Mouse (Mus musculus) sigmoid colon, adult 10 weeks (tissue): ENCODE data around the gene Cntd1. TPM values are rescaled to one million over a fixed set of nuclear protein-coding genes. Genes with fewer than 3 reads are reported as not detected.

ENCODE experiments used
- polyA plus RNA-seq: library from polyadenylated mRNA; stranded (reverse); fragments of 350-450 nt; fragmentation: Illumina TruSeq; extraction: RNeasy Lipid Tissue Mini Kit (QIAGEN cat#74804); gene quantifications from one replicate; pipeline ENCODE4 v1.2.3, GENCODE M21; 2014; ENCODE audit warnings: low read depth, low replicate concordance

The Cntd1 gene
- 8.1 TPM for polyA plus RNA-seq

DNA sequence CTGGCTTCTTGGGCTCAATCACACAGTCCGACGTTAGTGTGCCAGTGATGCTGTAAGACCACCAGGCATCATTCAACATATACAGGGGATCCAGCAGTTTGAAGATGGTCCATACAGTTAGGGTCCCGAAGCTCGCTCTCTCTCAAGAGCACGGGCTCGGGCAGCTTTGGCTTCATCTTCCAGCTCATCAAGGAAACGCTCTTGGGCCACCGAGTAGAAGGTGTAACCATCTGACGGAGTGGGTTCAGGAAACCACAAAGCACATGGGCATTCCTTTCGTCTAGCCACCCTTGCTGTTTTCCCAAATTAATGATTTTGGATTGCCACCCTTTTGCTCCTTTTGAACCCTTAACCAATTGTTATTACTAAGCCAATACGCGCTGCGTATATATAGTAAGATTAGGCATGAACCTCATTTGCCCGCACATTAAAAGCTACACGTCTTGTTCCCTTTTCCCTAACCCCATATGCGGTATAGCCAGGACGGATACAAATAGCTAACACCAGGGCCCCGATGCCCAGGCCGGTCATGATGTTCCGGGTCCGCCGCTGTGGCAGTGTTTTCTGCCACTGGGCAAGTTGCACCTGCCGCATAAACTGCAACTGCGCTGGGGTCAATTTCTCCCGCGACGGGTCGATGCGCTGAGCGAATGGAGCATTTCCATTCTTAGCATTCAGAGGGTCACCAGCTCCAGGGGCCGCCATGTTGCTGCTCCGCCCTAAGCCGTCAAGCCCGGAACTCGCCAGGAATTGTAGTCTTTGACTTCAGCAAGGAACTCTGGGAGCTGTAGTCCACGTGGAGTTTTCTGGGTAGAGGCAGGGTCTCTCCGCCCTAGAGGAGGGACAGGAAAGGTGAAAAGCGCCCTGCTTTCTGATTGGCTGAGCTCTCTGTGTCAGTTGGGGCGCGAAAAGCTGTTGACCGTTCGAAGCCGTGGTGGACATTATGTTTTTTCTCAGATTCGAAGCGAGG is at the start of gene Cntd1, which contains the start of gene Coa3:
TSS of gene Cntd1 (plus strand) at position 790 of the 970 bp plus-strand sequence.
TSS of gene Coa3 (minus strand) at position 892 of the 970 bp plus-strand sequence.

DNA sequence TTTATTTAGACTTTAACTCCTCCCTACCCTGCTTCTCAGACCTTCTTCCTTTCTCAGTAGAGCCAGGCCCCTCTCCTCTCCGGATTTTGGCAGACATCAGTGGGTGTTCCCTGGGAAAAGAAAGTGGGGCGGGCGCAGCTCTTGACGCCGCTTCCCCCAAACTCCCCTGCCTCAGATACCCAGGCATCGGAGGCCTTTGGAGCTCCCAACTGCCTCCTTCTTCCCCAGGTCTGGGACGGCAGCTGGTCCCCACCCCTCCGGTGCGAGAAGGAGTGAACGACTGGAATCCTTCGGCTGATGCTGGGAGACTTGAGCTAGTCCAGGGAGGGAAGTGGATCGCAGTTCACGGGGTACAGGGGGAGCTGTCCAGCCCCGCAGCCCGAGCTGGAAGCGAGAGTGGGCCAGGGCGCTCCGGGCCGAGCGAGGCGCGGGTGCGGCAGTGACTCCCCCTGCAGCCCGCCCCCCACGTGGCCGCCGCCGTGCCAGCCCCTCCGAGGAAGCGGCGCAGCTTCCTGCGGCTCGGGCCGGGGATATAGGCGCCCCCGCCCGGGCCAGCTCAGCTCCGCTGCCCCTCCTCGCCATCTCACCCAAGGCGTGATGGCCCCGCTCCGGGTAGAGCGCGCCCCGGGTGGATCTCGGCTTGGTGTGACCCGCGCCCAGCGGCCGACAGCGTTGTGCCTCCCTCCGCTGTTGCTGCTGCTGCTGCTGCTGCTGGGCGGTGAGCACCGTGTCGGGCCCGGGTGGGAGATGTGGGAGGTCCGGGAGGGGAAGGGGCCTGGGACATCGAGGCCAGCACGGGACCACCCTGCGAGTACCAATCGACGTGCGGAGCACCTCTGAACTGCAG is 32.7 kb upstream of the Cntd1 start, which contains the start of gene Ramp2:
TSS of gene Ramp2 (plus strand) at position 174 of the 847 bp plus-strand sequence.

DNA sequence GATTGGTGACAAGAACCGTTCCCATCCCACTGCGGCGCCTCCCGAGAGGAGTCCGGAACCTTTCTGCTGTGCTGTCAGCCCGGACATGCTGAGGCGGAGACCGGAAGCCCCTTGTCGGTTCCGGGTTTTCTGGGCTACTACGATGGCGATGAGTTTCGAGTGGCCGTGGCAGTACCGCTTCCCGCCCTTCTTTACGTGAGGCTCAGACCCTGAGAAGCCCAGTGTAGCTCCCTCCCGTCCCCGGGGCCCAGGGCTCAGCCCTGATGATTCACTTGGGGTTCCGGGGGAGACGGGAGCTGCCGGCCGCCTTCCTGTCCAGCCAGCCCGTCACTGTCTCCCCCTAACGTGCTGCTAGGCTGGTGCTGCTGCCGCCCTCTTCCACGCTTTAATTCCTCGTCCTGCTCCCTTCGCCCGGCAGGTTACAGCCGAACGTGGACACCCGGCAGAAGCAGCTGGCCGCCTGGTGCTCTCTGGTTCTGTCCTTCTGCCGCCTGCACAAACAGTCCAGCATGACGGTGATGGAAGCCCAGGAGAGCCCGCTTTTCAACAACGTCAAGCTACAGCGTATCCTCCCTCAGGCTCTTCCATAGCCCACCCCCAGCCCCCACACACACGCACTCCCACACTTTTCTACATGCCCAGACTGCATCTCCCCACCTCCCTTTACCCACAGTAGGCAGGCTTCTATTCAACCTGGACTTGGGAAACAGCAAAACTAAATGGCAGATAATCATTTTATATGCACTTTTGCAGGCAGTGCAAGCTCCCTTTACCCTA is 25.0 kb upstream of the Cntd1 start, which contains the start of gene Vps25:
TSS of gene Vps25 (plus strand) at position 95 of the 777 bp plus-strand sequence.

DNA sequence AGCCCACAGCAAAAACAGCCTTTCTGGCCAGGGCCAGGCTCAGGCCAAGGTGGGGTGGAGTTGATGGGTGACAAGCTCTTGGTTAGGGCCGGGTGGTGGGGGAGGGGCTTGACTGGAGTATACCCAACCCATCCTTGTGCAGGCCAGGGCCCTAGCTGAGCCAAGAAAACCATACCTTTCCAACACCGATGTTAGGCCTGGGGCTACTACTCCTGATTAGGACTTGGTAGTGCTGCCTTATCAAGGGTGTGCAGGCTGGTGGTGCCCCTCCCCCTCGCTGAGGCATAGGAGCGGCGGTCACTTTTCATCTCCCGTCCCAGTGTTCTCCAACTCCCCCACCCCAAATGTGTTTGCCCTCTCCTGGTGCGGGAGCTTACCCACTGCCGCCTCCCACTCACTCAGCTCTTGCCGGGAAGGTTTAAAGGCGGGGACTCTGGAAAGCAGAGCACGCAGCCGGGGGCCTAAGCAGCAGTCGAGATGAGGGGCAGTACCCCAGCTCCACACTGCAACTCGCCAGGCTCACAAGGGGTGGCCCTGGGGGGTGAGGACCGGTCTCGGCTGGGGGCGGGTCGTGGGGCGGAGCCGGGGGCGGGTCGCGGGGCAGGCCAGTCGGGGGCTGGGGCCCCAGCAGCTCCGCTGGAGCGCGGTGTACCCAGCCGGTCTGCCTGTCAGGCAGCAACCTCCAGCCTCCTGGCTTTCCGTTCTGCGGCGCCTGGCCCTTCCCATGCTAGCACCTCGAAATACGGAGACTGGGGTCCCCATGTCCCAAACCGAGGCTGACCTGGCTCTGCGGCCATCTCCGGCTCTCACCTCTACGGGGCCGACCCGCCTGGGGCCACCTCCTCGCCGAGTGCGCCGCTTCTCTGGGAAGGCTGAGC is 18.6 kb upstream of the Cntd1 start, which contains the start of gene Wnk4:
TSS of gene Wnk4 (plus strand) at position 620 of the 878 bp plus-strand sequence.

DNA sequence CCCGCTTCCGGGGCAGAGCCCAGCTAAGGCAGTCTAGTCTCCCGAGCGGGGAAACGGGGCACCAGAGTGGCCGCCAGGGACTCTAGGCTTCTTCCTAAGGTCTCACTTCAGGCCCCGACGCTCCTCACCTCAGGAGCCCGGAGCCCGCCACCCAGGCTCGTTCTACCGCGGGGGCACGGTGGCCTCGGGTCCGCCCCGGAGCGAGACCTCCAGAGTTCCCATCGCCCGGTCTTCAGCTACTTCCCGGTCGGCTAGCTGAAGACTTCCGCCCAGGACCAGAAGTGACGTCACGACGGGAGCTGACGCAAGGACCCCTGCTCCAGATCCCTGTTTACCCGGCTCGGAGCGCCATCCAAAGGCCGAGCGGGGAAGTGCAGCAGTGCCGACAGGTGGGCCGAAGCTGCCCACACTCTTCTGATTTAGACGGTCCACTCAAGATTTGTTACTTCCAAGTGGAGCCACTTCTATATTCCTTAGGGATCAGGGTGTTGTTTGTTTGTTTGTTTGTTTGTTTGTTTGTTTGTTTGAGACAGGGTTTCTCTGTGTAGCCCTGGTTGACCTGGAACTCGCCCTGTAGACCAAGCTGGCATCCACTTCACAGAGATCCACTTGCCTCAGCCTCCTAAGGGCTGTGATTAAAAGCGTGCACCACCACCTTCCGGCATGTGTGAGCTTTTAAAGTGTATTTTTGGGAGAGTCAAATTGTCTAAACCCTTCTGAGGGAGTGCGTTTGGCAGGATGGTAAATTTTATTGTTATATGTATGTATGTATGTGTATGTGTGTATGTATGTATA is 23.4 kb downstream of the Cntd1 start, which contains the start of gene Becn1:
TSS of gene Becn1 (minus strand) at position 283 of the 795 bp plus-strand sequence.

DNA sequence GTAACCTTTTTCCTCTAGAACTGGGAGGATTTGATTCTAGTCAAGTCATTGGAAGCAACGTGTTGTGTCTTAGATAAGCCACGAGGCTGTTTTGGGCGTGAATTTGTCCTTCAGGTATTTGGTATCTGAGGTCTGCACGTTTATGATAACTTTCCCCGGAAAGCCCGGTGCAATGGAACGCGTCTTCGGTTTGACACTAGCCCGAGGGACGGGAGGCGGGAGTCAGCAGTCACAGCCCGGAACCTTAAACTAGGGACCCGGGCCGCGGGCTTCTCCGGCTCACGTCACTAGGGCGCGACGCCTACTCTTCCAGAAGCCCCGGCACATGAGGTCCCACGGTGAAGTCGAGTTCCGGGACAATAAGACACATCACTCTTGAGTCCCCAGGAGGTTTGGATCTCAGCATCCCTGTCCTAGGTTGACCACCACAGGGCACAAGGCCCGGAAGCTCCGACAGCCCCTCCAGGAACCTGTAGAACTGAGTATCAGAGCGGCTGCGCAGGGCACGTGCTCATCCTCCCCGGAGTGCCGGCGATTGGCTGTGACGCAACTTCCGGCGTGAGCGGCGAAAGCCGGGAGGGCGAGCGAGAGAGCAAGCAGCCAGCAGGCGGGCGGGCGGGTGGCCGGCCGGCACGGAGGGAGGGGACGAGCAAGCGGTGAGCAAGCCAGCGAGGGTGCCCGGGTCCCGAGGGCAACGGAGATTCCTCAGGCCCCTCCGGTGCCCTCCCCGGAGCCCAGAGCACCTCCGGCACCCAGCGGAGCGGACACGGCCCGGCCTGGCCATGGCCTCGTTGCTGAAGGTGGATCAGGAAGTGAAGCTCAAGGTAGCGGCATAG is 37.1 kb downstream of the Cntd1 start, which contains the start of gene Psme3:
TSS of gene Psme3 (plus strand) at position 549 of the 836 bp plus-strand sequence.

DNA sequence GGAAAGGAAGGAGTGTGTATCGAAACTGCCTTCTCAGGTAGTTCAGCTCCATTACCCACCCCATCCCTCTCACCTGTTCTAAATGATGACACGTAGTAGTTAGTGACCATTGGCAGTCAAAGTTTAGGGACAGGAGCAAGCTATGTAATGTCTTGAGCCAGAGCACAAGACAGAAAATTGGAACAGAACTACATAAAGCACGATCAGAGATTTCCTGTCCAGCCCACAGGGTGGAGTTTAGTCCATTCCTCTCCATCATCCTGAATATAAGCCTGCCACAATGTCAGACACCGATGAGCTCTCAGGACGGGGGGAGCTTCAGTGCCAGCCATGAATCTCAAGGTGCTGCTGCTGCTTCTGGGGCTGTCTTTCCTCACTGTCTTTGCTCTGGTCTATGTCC is 46.0 kb downstream of the Cntd1 start, which contains the start of gene Aoc2:
TSS of gene Aoc2 (plus strand) at position 301 of the 400 bp plus-strand sequence.

DNA sequence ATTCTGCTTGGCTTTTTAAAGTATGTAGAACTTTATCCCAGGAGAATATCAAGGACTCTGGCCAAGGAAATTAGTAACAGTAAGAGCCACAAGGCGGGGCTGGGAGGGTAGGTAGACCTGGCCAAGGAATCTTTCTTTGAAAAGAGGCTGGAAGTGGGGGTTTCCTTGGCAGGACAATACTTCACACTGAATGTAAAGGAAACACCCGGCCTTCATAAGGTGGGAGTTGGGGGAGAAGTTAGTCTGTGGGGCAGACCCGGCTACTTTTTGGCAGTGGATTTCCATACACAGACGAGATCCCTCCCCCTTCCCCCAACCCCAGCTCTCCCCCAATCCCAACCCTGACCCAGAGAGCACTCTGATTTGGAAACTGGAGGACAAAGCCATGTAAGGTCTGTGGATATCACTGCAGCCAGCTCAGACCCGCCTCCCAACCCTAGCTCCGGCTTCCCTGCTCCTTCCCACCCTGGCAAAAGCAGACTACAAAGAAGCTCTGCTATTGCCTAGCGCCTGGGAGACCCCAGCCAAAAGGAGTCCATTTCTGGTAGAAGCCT is 51.6 kb downstream of the Cntd1 start, which contains the start of gene Aoc3:
TSS of gene Aoc3 (plus strand) at position 235 of the 554 bp plus-strand sequence.

Other genes starting within 250 kb of the Cntd1 start
- 0.47 TPM for gene Naglu, start 209.0 kb upstream of the Cntd1 start, polyA plus RNA-seq
- not detected for gene Hsd17b1, start 200.6 kb upstream of the Cntd1 start, polyA plus RNA-seq
- 2.2 TPM for gene Coasy, start 196.4 kb upstream of the Cntd1 start, polyA plus RNA-seq
- gene Mlx, start 191.7 kb upstream of the Cntd1 start, polyA plus RNA-seq = 98.1 TPM
- 0.88 TPM for gene Psmc3ip, start 183.6 kb upstream of the Cntd1 start, polyA plus RNA-seq
- gene Retreg3, start 159.1 kb upstream of the Cntd1 start, polyA plus RNA-seq = 54.4 TPM
- gene Tubg1, start 159.1 kb upstream of the Cntd1 start, polyA plus RNA-seq = 0.98 TPM
- 0.25 TPM for gene Tubg2, start 123.1 kb upstream of the Cntd1 start, polyA plus RNA-seq
- gene Cntnap1, start 108.5 kb upstream of the Cntd1 start, polyA plus RNA-seq = 0.28 TPM
- gene Plekhh3, start 107.7 kb upstream of the Cntd1 start, polyA plus RNA-seq = 1.8 TPM
- gene Ccr10, start 103.6 kb upstream of the Cntd1 start, polyA plus RNA-seq = not detected
- 48.0 TPM for gene Ezh1, start 52.5 kb upstream of the Cntd1 start, polyA plus RNA-seq
- gene Ramp2, start 33.0 kb upstream of the Cntd1 start, polyA plus RNA-seq = 4.3 TPM
- 81.9 TPM for gene Vps25, start 25.3 kb upstream of the Cntd1 start, polyA plus RNA-seq
- gene Wnk4, start 18.4 kb upstream of the Cntd1 start, polyA plus RNA-seq = 1.0 TPM
- gene Coa3, start 102 bp downstream of the Cntd1 start, polyA plus RNA-seq = 9.6 TPM
- gene Becn1, start 23.3 kb downstream of the Cntd1 start, polyA plus RNA-seq = 138 TPM
- gene Psme3, start 37.2 kb downstream of the Cntd1 start, polyA plus RNA-seq = 161 TPM
- 0.38 TPM for gene Aoc2, start 46.1 kb downstream of the Cntd1 start, polyA plus RNA-seq
- 15.5 TPM for gene Aoc3, start 51.6 kb downstream of the Cntd1 start, polyA plus RNA-seq
- not detected for gene G6pc, start 88.5 kb downstream of the Cntd1 start, polyA plus RNA-seq
- gene Aarsd1, start 138.6 kb downstream of the Cntd1 start, polyA plus RNA-seq = 5.4 TPM
- not detected for gene Gm27029, start 145.8 kb downstream of the Cntd1 start, polyA plus RNA-seq
- 3.9 TPM for gene Rundc1, start 146.1 kb downstream of the Cntd1 start, polyA plus RNA-seq
- 4.9 TPM for gene Ptges3l, start 146.3 kb downstream of the Cntd1 start, polyA plus RNA-seq
- gene Rpl27, start 163.3 kb downstream of the Cntd1 start, polyA plus RNA-seq = 57.4 TPM
- 2.3 TPM for gene Ifi35, start 169.4 kb downstream of the Cntd1 start, polyA plus RNA-seq
- gene Rnd2, start 186.0 kb downstream of the Cntd1 start, polyA plus RNA-seq = 3.3 TPM
- gene Vat1, start 187.2 kb downstream of the Cntd1 start, polyA plus RNA-seq = 1.4 TPM